20 mouse cellular contexts compared by ENCODE assay signal in genomic region chr8:8241051-8241688, GRCm38 (mm10).
DNase-seq lines count a peak whose midpoint lies in the region; ATAC-seq lines count a peak whose summit lies in the region.
"Had no signal": no experiment of that assay in that cellular context is flagged by ENCODE, and none has a peak within 500 bp of the region (broad histone marks: within the 10 kb centered on the region; RNA-seq: fewer than 3 reads in every experiment).

No protein-coding gene starts in this region.

- H3K4me3 ChIP-seq in heart, embryonic 12.5 days = no peak overlapping the region
- no peak overlapping the region for H3K4me3 ChIP-seq in heart, embryonic 11.5 days (ENCODE audit: low read depth, low read length)
- no peak overlapping the region for H3K4me3 ChIP-seq in midbrain, embryonic 10.5 days
- H3K4me3 ChIP-seq in midbrain, embryonic 13.5 days (replicated peaks) = no peak overlapping the region
- H3K4me3 ChIP-seq: forebrain, embryonic 12.5 days; layer of hippocampus, adult 2 months; liver, embryonic 12.5 days had no signal

- H3K36me3 ChIP-seq in heart, embryonic 12.5 days = no peaks in the 10 kb centered on the region
- no peaks in the 10 kb centered on the region for H3K36me3 ChIP-seq in heart, embryonic 11.5 days (ENCODE audit: control insufficient read depth, insufficient read depth, low read length)
- no peaks in the 10 kb centered on the region for H3K36me3 ChIP-seq in midbrain, embryonic 10.5 days
- no peaks in the 10 kb centered on the region for H3K36me3 ChIP-seq in midbrain, embryonic 13.5 days
- H3K36me3 ChIP-seq: forebrain, embryonic 12.5 days; liver, embryonic 12.5 days had no signal

- no peak for DNase-seq in midbrain, embryonic 10.5 days (ENCODE audit: low spot score)
- peak; percentile 67 for DNase-seq in hindlimb bud, embryonic 11.5 days (ENCODE audit: extremely low spot score, low read depth, low spot score)
- no peak for DNase-seq in adrenal gland, adult 2 months
- DNase-seq: B cell, adult 2 months; cerebellum, adult 18-20 months; cerebellum, postnatal 25 days; gastrocnemius, postnatal 14 days; heart, postnatal 36 days; kidney, adult 11 months; layer of hippocampus, postnatal 36 days; lung, adult 2 months; retina, postnatal 1 day; right cerebral cortex, postnatal 4 days had no signal

- 0 out of 2 replicates have a peak, but pooled peaks have one; percentile 25 for ATAC-seq in heart, embryonic 12.5 days (ENCODE audit: insufficient number of reproducible peaks, low FRiP score)
- no peak for ATAC-seq in heart, embryonic 11.5 days (replicated peaks; ENCODE audit: insufficient number of reproducible peaks, low FRiP score, low TSS enrichment)
- ATAC-seq in midbrain, embryonic 13.5 days = no peak
- no peak for ATAC-seq in inflammation-experienced regulatory T-cells, adult 6 months
- ATAC-seq: liver, embryonic 12.5 days had no signal

- H3K9me3 ChIP-seq in heart, embryonic 12.5 days (replicated peaks) = no peaks in the 10 kb centered on the region
- H3K9me3 ChIP-seq in heart, embryonic 11.5 days (replicated peaks; ENCODE audit: control insufficient read depth, low read length) = no peaks in the 10 kb centered on the region
- no peaks in the 10 kb centered on the region for H3K9me3 ChIP-seq in midbrain, embryonic 10.5 days (replicated peaks)
- H3K9me3 ChIP-seq in midbrain, embryonic 13.5 days = no peaks in the 10 kb centered on the region
- H3K9me3 ChIP-seq: forebrain, embryonic 12.5 days; liver, embryonic 12.5 days had no signal

- WGBS in heart, embryonic 12.5 days = 77% methylated on average over 9 of the region's 9 CpGs
- 80% methylated on average over 9 of the region's 9 CpGs for WGBS in heart, embryonic 11.5 days (ENCODE audit: insufficient replicate concordance)
- 79% methylated on average over 9 of the region's 9 CpGs for WGBS in midbrain, embryonic 10.5 days
- WGBS in midbrain, embryonic 13.5 days = 64% methylated on average over 9 of the region's 9 CpGs

- no peaks in the 10 kb centered on the region for H3K27me3 ChIP-seq in heart, embryonic 12.5 days (replicated peaks)
- H3K27me3 ChIP-seq in heart, embryonic 11.5 days (ENCODE audit: control insufficient read depth, insufficient read depth, low read length) = no peaks in the 10 kb centered on the region
- no peaks in the 10 kb centered on the region for H3K27me3 ChIP-seq in midbrain, embryonic 10.5 days (ENCODE audit: low read depth, poor library complexity, severe bottlenecking)
- no peaks in the 10 kb centered on the region for H3K27me3 ChIP-seq in midbrain, embryonic 13.5 days
- H3K27me3 ChIP-seq: liver, embryonic 12.5 days had no signal

- H3K4me2 ChIP-seq in heart, embryonic 12.5 days = no peak overlapping the region
- H3K4me2 ChIP-seq in heart, embryonic 11.5 days = no peak overlapping the region
- no peak overlapping the region for H3K4me2 ChIP-seq in midbrain, embryonic 13.5 days (replicated peaks)
- H3K4me2 ChIP-seq: forebrain, embryonic 12.5 days; liver, embryonic 12.5 days had no signal

- H3K27ac ChIP-seq in heart, embryonic 12.5 days (ENCODE audit: poor library complexity, severe bottlenecking) = 0 out of 2 replicates have a peak overlapping the region, but pooled peaks have one; percentile 27
- H3K27ac ChIP-seq in heart, embryonic 11.5 days (ENCODE audit: low read depth, low read length) = no peak overlapping the region
- H3K27ac ChIP-seq in midbrain, embryonic 10.5 days (replicated peaks) = peak overlapping the region; percentile 75; the same call in 1 of the 2 replicates
- no peak overlapping the region for H3K27ac ChIP-seq in midbrain, embryonic 13.5 days
- H3K27ac ChIP-seq: forebrain, embryonic 12.5 days; layer of hippocampus, adult 2 months; liver, embryonic 12.5 days had no signal

- H3K4me1 ChIP-seq in heart, embryonic 12.5 days (replicated peaks) = peaks cover 42% of the 10 kb centered on the region
- H3K4me1 ChIP-seq in heart, embryonic 11.5 days (ENCODE audit: control insufficient read depth, insufficient read depth, low read length) = peaks cover 30% of the 10 kb centered on the region
- peaks cover 37% of the 10 kb centered on the region for H3K4me1 ChIP-seq in midbrain, embryonic 10.5 days
- H3K4me1 ChIP-seq in midbrain, embryonic 13.5 days (replicated peaks) = peaks cover 16% of the 10 kb centered on the region
- H3K4me1 ChIP-seq: liver, embryonic 12.5 days had no signal

- H3K9ac ChIP-seq in heart, embryonic 12.5 days = no peak overlapping the region
- H3K9ac ChIP-seq in heart, embryonic 11.5 days (ENCODE audit: low read depth, low read length) = no peak overlapping the region
- no peak overlapping the region for H3K9ac ChIP-seq in midbrain, embryonic 13.5 days (replicated peaks)
- H3K9ac ChIP-seq: forebrain, embryonic 12.5 days; liver, embryonic 12.5 days had no signal

Comparison
In these comparisons a context has a peak if more than half of its experiments do, and no peak if none do; other contexts are left out.
1. H3K27ac ChIP-seq: peak in heart, embryonic 12.5 days (single experiment) and midbrain, embryonic 10.5 days (single experiment); none in heart, embryonic 11.5 days (single experiment) and midbrain, embryonic 13.5 days (single experiment).